Mouse (Mus musculus) gastrocnemius, postnatal 14 days (tissue): ENCODE measurements around the gene Lrch1. TPM values are rescaled to one million over a fixed set of nuclear protein-coding genes. Genes with fewer than 3 reads are reported as not detected.
A peak's percentile ranks its signal among the peaks of the same experiment; 100 is the strongest.

Source experiments
- DNase-seq: peaks from one replicate; pipeline ENCODE4 v3.0.0; 2021; ENCODE audit warnings: mixed read lengths
- intact Hi-C: fragments of 180-260 bp; cut with DNase I; formaldehyde crosslinking; loops from one replicate; pipeline ENCODE4 v1.15.1; 2025; ENCODE audit warnings: low total_unique reads
- total RNA-seq, 2 experiments: library from RNA; stranded (reverse); gene quantifications; 2 replicates each; pipeline ENCODE4 v1.2.3; 2021

The Lrch1 gene
- total RNA-seq, 2 experiments from 2014 or later: 5.5 to 6.6 TPM

- intact Hi-C loops: loop anchor here (5.0 kb wide), 1 partner anchor 205 kb away; no protein-coding TSS in a partner anchor
- no peak for DNase-seq
Measured at GRCm38 (mm10) chr14:74787717-74788116, 160.0 kb downstream of the Lrch1 start.

GRCm38 (mm10) chr14:74784243-74784934 lies 163.3 kb downstream of the Lrch1 start:
- no peak for DNase-seq
- intact Hi-C loops: no loop called here

GRCm38 (mm10) chr14:74774046-74774619 lies 173.5 kb downstream of the Lrch1 start:
- DNase-seq: no peak
- intact Hi-C loops: no loop called here

- intact Hi-C loops: no loop called here
- DNase-seq: no peak
Measured at GRCm38 (mm10) chr14:74767892-74768291, 179.8 kb downstream of the Lrch1 start.

- peak; percentile 77 for DNase-seq
- intact Hi-C loops: loop anchor here (2.0 kb wide), 1 partner anchor 224 kb away; no protein-coding TSS in a partner anchor
Measured at GRCm38 (mm10) chr14:74764191-74764918, 183.3 kb downstream of the Lrch1 start.

- no peak for DNase-seq
- intact Hi-C loops: no loop called here
Measured at GRCm38 (mm10) chr14:74736850-74737249, 210.8 kb downstream of the Lrch1 start.

- no peak for DNase-seq
- intact Hi-C loops: no loop called here
Measured at GRCm38 (mm10) chr14:74735471-74735870, 212.2 kb downstream of the Lrch1 start.

- intact Hi-C loops: no loop called here
- no peak for DNase-seq
Measured at GRCm38 (mm10) chr14:74733397-74733796, 214.3 kb downstream of the Lrch1 start.

GRCm38 (mm10) chr14:74732079-74732783 lies 215.4 kb downstream of the Lrch1 start, which contains the start of gene Esd:
Gene Esd (plus strand): TSS chr14:74732297.
- DNase-seq: peak; percentile 92
- intact Hi-C loops: no loop called here

GRCm38 (mm10) chr14:74731221-74732078 lies 216.2 kb downstream of the Lrch1 start:
- intact Hi-C loops: no loop called here
- DNase-seq: no peak

GRCm38 (mm10) chr14:74723541-74723940 lies 224.1 kb downstream of the Lrch1 start:
- intact Hi-C loops: no loop called here
- no peak for DNase-seq

- DNase-seq: no peak
- intact Hi-C loops: no loop called here
Measured at GRCm38 (mm10) chr14:74709054-74709453, 238.6 kb downstream of the Lrch1 start.

Other genes starting within 250 kb of the Lrch1 start
- gene Esd, start 215.6 kb downstream of the Lrch1 start, total RNA-seq: 10 to 100 TPM; 83.1 to 87.3 TPM
- gene Rubcnl, start 68.2 kb upstream of the Lrch1 start, total RNA-seq: under 1 TPM; 0.21 to 0.29 TPM
- gene Lrrc63, start 183.0 kb upstream of the Lrch1 start, total RNA-seq: not detected
- gene Lcp1, start 183.2 kb upstream of the Lrch1 start, total RNA-seq: 1 to 10 TPM; 6.0 to 8.2 TPM